In the genomic region with DNA sequence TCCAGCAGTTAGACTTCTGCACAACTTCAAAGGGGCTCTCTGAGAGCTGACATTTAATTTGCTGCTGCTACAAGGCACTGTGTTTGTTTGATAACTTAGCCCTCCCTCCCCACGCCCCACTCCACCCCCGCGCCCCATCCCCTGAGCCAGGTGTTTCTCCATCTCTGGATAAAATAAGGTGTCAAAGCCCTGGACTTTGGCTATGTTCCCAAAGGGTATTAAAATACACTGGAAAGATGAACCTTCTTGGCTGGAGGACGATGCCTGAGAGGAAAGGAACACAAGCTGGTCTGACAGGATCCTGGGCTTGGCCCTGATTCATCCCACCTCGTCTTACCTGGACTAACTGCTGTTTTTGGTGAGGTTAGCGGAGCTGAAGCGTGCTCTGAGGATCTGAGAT, we compare ENCODE assay signal across 12 mouse cellular contexts.
A peak's percentile ranks its signal among the peaks of the same experiment; 100 is the strongest.
DNase-seq lines count a peak whose midpoint lies in the region; ATAC-seq lines count a peak whose summit lies in the region.
"Had no signal": no experiment of that assay in that cellular context is flagged by ENCODE, and none has a peak within 500 bp of the region (broad histone marks: within the 10 kb centered on the region; RNA-seq: fewer than 3 reads in every experiment).

No protein-coding gene starts in this region.

- DNase-seq in CD4-positive, CD25-positive, alpha-beta regulatory T cell, adult 2 months (ENCODE audit: low read depth, low spot score): peak; percentile 2
- DNase-seq in kidney, postnatal 4 days: no peak
- DNase-seq in embryonic facial prominence, embryonic 10.5 days (ENCODE audit: low spot score): peak; percentile 25
- no peak for DNase-seq in thymus, postnatal 4 days
- DNase-seq: adrenal gland, postnatal 25 days; gastrocnemius, postnatal 10 days; right cerebral cortex, postnatal 4 days had no signal

- H3K4me1 ChIP-seq in kidney, embryonic 14.5 days (ENCODE audit: control insufficient read depth, insufficient read depth, low read length): peaks cover 6% of the 10 kb centered on the region
- peaks cover 39% of the 10 kb centered on the region for H3K4me1 ChIP-seq in embryonic facial prominence, embryonic 10.5 days
- peaks cover 24% of the 10 kb centered on the region for H3K4me1 ChIP-seq in limb, embryonic 13.5 days
- H3K4me1 ChIP-seq: hindbrain, embryonic 15.5 days had no signal

- H3K27ac ChIP-seq in kidney, embryonic 14.5 days (ENCODE audit: low read depth, low read length): no peak overlapping the region
- no peak overlapping the region for H3K27ac ChIP-seq in embryonic facial prominence, embryonic 10.5 days (replicated peaks)
- peak overlapping the region; percentile 33; the same call in 1 of the 2 replicates for H3K27ac ChIP-seq in limb, embryonic 13.5 days
- H3K27ac ChIP-seq: hindbrain, embryonic 15.5 days had no signal

- no peaks in the 10 kb centered on the region for H3K9me3 ChIP-seq in kidney, embryonic 14.5 days (ENCODE audit: control insufficient read depth, low read length)
- no peaks in the 10 kb centered on the region for H3K9me3 ChIP-seq in embryonic facial prominence, embryonic 10.5 days
- no peaks in the 10 kb centered on the region for H3K9me3 ChIP-seq in limb, embryonic 13.5 days
- H3K9me3 ChIP-seq: hindbrain, embryonic 15.5 days had no signal

- no peak for ATAC-seq in CD4-positive, CD25-positive, alpha-beta regulatory T cell, adult 4 months
- ATAC-seq in kidney, embryonic 14.5 days (ENCODE audit: low FRiP score, low TSS enrichment): peak; percentile 72; the same call in 1 of the 2 replicates
- ATAC-seq in limb, embryonic 13.5 days (ENCODE audit: low FRiP score, low read depth): no peak
- no peak for ATAC-seq in monocyte, adult 5-6 weeks (replicated peaks; ENCODE audit: insufficient number of reproducible peaks, low FRiP score, low TSS enrichment, poor library complexity, severe bottlenecking)

- no peak overlapping the region for H3K4me3 ChIP-seq in kidney, embryonic 14.5 days (ENCODE audit: low read length)
- H3K4me3 ChIP-seq in embryonic facial prominence, embryonic 10.5 days: no peak overlapping the region
- H3K4me3 ChIP-seq in limb, embryonic 13.5 days: peak overlapping the region; percentile 11; the same call in 1 of the 2 replicates
- H3K4me3 ChIP-seq: hindbrain, embryonic 15.5 days had no signal

- no peaks in the 10 kb centered on the region for H3K36me3 ChIP-seq in kidney, embryonic 14.5 days (ENCODE audit: control insufficient read depth, insufficient read depth, low read length)
- H3K36me3 ChIP-seq in embryonic facial prominence, embryonic 10.5 days (replicated peaks): no peaks in the 10 kb centered on the region
- no peaks in the 10 kb centered on the region for H3K36me3 ChIP-seq in limb, embryonic 13.5 days
- H3K36me3 ChIP-seq: hindbrain, embryonic 15.5 days had no signal

- WGBS in kidney, embryonic 14.5 days: 23% methylated on average over 7 of the region's 7 CpGs
- 62% methylated on average over 7 of the region's 7 CpGs for WGBS in embryonic facial prominence, embryonic 10.5 days
- 22% methylated on average over 7 of the region's 7 CpGs for WGBS in limb, embryonic 13.5 days

- H3K9ac ChIP-seq in kidney, embryonic 14.5 days (ENCODE audit: low read depth, low read length): no peak overlapping the region
- no peak overlapping the region for H3K9ac ChIP-seq in limb, embryonic 13.5 days
- H3K9ac ChIP-seq: hindbrain, embryonic 15.5 days had no signal

- H3K27me3 ChIP-seq in kidney, embryonic 14.5 days (ENCODE audit: control insufficient read depth, insufficient read depth, low read length): no peaks in the 10 kb centered on the region
- no peaks in the 10 kb centered on the region for H3K27me3 ChIP-seq in embryonic facial prominence, embryonic 10.5 days (replicated peaks; ENCODE audit: low read depth, poor library complexity, severe bottlenecking)
- H3K27me3 ChIP-seq in limb, embryonic 13.5 days: no peaks in the 10 kb centered on the region
- H3K27me3 ChIP-seq: hindbrain, embryonic 15.5 days had no signal

- H3K4me2 ChIP-seq in kidney, embryonic 14.5 days (replicated peaks; ENCODE audit: low read depth, low read length): peak overlapping the region; percentile 15; the same call in 1 of the 2 replicates
- H3K4me2 ChIP-seq in limb, embryonic 13.5 days (replicated peaks): peak overlapping the region; percentile 48
- H3K4me2 ChIP-seq: hindbrain, embryonic 15.5 days had no signal

Comparison
In these comparisons a context has a peak if more than half of its experiments do, and no peak if none do; other contexts are left out.
1. DNase-seq: peak in CD4-positive, CD25-positive, alpha-beta regulatory T cell, adult 2 months (single experiment) and embryonic facial prominence, embryonic 10.5 days (single experiment); none in kidney, postnatal 4 days (0 of 2) and thymus, postnatal 4 days (single experiment).